Mouse (Mus musculus) bone marrow, adult 2 months (tissue): ENCODE measurements around the gene Rps10. TPM values are rescaled to one million over a fixed set of nuclear protein-coding genes. Genes with fewer than 3 reads are reported as not detected.

Experiments used
- H3K27ac ChIP-seq: fragments of 200-500 bp; 2 replicates; pipeline ENCODE4 v1.5.1; 2012; ENCODE audit warnings: low read depth, mild to moderate bottlenecking, control low read depth, inconsistent platforms, low read length; ENCODE audit not compliant: control insufficient read depth, poor library complexity, insufficient read depth
- H3K4me1 ChIP-seq: fragments of 200-500 bp; 2 replicates; pipeline ENCODE4 v1.6.1; 2011; ENCODE audit warnings: low read length; ENCODE audit not compliant: control insufficient read depth, insufficient read depth
- H3K4me3 ChIP-seq: fragments of 200-500 bp; replicated peaks from 2 replicates; pipeline ENCODE3; 2011; ENCODE audit warnings: mild to moderate bottlenecking, low read depth, low read length, control low read depth; ENCODE audit not compliant: control insufficient read depth
- CTCF ChIP-seq: fragments of 200-500 bp; IDR thresholded peaks from 2 replicates; pipeline ENCODE4 v1.5.1; 2011; ENCODE audit warnings: low read length, control low read depth; ENCODE audit not compliant: control insufficient read depth, insufficient read depth
- POLR2A ChIP-seq: fragments of 200-500 bp; IDR thresholded peaks from 2 replicates; pipeline ENCODE4 v1.6.1; 2011; ENCODE audit warnings: low read depth, mild to moderate bottlenecking, control low read depth, low read length, borderline replicate concordance; ENCODE audit not compliant: control insufficient read depth
- WGBS: fragments of 180-500 bp; shearing (Covaris S2); methylation state at CpG from one replicate; pipeline ENCODE4 v1.1.7; 2018; 5-methylcytosine and 5-hydroxymethylcytosine counted together
- polyA plus RNA-seq: library from polyadenylated mRNA; stranded (reverse); fragments of >200 nt; gene quantifications from 2 replicates; pipeline ENCODE4 v1.2.4, GENCODE M21; 2011; ENCODE audit warnings: low replicate concordance; ENCODE audit not compliant: missing spikeins, insufficient read depth, insufficient read length

Rps10 gene
- polyA plus RNA-seq, 1 experiment: 1,889 TPM

DNA sequence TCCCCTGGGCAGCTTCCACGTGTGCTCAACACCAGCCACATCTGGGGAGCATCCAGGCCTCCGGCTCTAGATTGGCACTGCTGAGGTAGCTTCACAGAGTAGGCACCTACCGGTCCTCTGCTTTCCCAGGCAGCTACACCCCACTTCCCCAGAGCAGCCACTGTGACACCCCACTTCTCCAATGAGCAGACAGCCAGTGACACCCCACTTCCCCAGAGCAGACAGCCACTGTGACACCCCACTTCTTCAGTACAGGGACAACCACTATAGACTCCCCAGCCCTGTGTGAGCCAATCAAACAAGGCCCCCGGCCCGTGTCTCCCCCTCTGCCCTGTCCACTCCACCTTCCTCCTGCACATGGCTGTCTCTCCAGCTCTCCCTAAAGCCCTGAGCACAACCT lies 24.5 kb downstream of the Rps10 start:
- no peak overlapping the region for H3K27ac ChIP-seq
- 46% methylated on average over 5 of the region's 5 CpGs for WGBS
- TF ChIP-seq POLR2A (no peak), CTCF (no peak)
- H3K4me3 ChIP-seq: no peak overlapping the region
- peaks cover 4% of the 10 kb centered on the region for H3K4me1 ChIP-seq

DNA sequence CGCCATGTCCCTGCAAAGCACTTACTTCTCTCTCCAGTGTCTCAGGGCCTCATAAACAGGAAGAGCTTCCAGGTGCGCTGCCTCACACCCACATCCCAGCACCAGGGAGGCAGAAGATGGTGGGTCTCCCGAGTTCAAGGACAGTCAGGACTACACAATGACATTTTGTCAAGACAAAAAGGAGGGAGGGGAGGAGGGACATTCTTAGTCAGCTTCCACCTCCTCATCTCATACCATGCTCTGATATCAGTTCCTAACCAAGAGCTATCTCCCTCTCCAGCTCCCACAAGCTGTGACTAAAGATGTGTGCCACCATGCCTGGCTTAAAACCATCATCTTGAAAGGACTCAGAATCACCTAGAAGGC lies 25.0 kb downstream of the Rps10 start:
- no peak for TF ChIP-seq POLR2A
- 37% methylated on average over 3 of the region's 3 CpGs for WGBS

DNA sequence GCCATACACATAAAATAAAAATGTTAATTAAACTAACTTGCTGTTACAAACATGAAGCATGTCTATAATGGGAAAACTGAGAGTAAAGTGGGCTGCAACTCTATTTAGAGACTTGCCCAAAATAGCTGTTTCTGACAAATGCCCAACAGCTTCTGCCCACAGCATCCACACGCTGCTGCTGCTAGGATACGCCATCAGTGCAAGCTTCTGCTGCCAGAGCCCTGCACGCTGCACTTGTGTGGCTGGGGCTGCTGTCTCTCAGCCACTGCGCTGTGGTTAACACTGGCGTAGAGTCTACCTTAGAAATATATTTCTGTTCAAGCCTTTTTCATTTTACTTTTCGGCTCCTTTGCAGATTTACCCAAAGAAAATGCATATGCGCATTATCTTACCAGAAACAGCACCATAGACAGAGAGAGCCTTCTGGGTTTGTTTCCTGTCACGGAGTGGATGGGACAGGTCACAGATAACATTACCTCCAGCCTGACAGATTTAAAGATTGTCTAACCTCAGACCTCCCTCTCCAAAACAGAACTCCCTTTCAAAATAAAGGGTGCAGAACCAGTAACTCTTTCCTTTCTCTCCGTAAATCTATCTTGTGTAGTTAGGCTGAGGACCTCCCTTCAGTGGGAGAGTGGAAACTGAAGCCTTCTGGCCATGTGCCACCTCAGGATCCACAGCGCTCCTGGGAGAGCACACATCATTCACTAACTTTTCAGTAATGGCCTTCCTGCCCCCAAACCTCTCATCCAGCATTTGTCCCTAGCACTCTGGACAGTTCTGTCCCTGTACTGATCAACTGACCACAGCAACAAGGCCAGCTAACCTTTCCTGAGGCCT lies 25.6 kb downstream of the Rps10 start:
- no peak overlapping the region for H3K4me3 ChIP-seq
- H3K27ac ChIP-seq: no peak overlapping the region
- TF ChIP-seq POLR2A: no peak
- TF ChIP-seq CTCF: no peak
- WGBS: 52% methylated on average over 10 of the region's 10 CpGs
- peaks cover 4% of the 10 kb centered on the region for H3K4me1 ChIP-seq

More for the DNA sequence above, 25.0 kb downstream of the Rps10 start:
- no peak overlapping the region for H3K4me3 ChIP-seq
- H3K27ac ChIP-seq: no peak overlapping the region
- H3K4me1 ChIP-seq: peaks cover 4% of the 10 kb centered on the region

DNA sequence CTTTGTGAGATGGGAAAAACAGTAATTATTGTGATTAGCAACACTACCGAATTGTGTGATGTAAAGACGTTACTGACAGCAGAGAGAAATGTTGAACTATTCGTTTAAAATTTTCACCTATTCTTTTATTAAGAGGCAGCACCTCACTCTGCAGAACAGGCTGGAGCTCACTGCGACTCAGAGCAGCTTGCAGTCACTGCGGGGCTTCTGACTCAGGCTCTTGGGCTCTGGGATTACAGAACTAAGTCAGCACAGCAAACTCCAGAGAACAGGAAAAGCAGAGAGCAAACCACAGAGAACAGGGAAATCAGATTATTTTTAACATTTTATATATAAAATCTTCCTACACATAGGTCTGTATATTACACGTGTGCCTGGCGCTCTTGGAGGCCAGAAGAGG lies 26.9 kb downstream of the Rps10 start:
- TF ChIP-seq POLR2A: no peak
- no peak for TF ChIP-seq CTCF
- H3K4me1 ChIP-seq: peaks cover 4% of the 10 kb centered on the region
- WGBS: 82% methylated on average over 7 of the region's 7 CpGs
- no peak overlapping the region for H3K4me3 ChIP-seq
- no peak overlapping the region for H3K27ac ChIP-seq

DNA sequence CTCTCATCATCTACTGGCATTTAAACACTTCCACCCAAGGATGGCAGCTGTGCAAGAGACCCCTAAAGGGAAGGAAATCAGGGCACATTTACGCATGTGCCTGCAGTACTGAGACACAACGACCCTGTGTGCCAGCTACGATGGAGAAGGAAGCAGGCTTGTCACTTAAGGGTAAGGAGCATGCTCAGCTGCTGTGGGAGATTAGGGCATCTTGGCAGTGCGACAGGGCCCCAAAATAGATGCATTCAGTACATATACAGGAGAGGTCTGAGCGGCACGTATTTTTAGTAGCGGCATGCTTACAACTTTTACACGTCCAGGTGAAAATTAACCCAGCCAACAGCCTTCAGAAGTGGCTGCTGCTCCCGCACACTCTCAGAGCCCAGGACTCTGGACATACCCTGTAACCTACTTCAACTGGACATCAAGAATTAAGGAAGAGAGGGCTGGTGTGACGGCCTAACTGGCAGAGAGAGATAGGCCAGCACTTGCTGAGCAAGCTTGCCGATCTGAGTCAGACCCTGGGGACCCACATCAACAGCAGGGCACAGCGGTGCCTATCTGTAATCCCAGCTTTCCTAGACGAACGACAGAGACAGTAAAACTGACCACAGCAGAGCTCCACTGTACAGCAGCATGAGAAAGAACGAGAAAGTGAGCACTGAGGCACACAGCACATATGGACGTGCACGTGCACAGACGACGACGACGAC lies 32.8 kb downstream of the Rps10 start:
- no peak overlapping the region for H3K4me3 ChIP-seq
- TF ChIP-seq CTCF (no peak), POLR2A (no peak)
- WGBS: 35% methylated on average over 21 of the region's 21 CpGs
- H3K27ac ChIP-seq: 0 out of 2 replicates have a peak overlapping the region, but pooled peaks have one; percentile 6
- peaks cover 1% of the 10 kb centered on the region; the same call in 1 of the 2 replicates for H3K4me1 ChIP-seq

DNA sequence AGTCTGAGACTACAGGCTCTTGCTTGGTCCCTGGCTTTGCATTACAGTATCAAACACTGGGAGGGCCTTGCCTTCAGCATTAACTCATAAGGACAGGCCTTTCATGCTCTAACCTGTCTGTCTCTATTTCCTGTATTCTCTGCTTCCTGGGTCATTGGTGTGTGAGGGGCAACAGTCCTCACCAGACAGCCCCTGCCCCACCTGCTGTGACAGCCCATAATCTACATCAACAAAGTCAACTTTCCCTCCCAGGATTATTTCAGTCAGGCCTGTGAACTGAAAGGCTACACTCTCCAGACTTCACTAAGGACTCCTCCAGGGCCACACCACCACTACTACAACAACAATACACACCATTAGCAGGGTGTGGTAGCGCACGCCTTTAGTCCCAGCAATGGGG lies 33.4 kb downstream of the Rps10 start:
- no peak for TF ChIP-seq CTCF
- TF ChIP-seq POLR2A: no peak
- Histone ChIP-seq H3K27ac (no peak overlapping the region), H3K4me1 (peaks cover 1% of the 10 kb centered on the region; the same call in 1 of the 2 replicates), H3K4me3 (no peak overlapping the region)
- WGBS: 63% methylated on average over 2 of the region's 2 CpGs

DNA sequence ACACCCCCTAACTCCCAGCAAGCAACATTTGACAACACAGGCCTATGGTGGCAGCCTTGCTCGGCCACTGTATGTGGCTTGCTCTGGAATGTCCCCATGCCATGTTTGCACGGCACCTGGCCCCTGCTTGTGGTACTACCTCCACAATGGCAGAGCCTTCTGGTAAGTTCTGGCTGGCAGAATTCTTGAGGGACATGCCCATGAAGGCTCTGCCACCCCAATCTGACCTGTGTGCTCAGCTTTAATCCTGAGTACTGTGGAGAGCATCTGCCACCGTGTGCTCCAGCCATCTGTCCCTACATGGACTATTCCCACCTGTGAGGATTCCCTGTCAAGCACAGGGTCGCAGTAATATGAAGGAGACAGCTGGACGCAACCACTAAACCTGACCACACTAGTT lies 35.6 kb downstream of the Rps10 start:
- whole genome bisulfite sequencing: 68% methylated on average over 5 of the region's 5 CpGs

DNA sequence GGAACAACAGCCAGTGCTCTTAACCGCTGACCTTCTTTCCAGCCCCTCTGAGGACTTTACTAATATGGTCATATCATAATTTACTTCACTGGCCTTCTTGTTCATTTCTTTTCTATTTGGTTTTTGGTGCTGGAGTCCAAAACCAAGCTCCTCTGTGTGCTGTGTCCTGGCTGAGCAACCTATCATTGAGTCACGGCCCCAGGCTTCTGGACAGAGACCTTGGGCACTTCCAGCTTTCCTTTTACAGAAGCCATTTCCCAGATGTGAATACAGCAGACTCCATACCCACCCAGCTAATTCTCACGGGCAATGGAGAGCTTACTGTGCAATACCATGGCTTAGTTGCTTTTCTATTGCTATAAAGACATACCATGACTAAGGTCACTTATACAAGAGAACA lies 36.2 kb downstream of the Rps10 start:
- no peak for TF ChIP-seq CTCF
- TF ChIP-seq POLR2A: no peak
- Histone ChIP-seq H3K4me3 (no peak overlapping the region), H3K4me1 (peaks cover 1% of the 10 kb centered on the region; the same call in 1 of the 2 replicates), H3K27ac (no peak overlapping the region)
- WGBS: 75% methylated on average over 3 of the region's 3 CpGs

More for the DNA sequence above, 35.6 kb downstream of the Rps10 start:
- Histone ChIP-seq H3K4me3 (no peak overlapping the region), H3K27ac (no peak overlapping the region; the same call in 1 of the 2 replicates), H3K4me1 (peaks cover 1% of the 10 kb centered on the region; the same call in 1 of the 2 replicates)
- TF ChIP-seq CTCF (no peak), POLR2A (no peak)
